Mouse (Mus musculus): Measurements from ENCODE around the gene Coro2b. TPM values are rescaled to one million over a fixed set of nuclear protein-coding genes. Genes with fewer than 3 reads are reported as not detected.

Coro2b gene
- polyA plus RNA-seq, 1 experiment = 0.13 TPM

- TF ChIP-seq GATA1 (IDR thresholded peaks at IDR 0.05; ENCODE audit: borderline replicate concordance, low read length) = no peak
- no peak for TF ChIP-seq FLI1 (IDR thresholded peaks at IDR 0.05; ENCODE audit: low read length)
- peaks cover 41% of the 10 kb centered on the region for H3K27me3 ChIP-seq (replicated peaks)
- H3K36me3 ChIP-seq (replicated peaks; ENCODE audit: low read length) = no peaks in the 10 kb centered on the region
- peaks cover 6% of the 10 kb centered on the region for H3K4me1 ChIP-seq
- no peak overlapping the region for H3K4me3 ChIP-seq (replicated peaks)
- H3K9me3 ChIP-seq = no peaks in the 10 kb centered on the region; the same call in 1 of the 2 replicates
Observed at GRCm38 (mm10) chr9:62506467-62507067, 30.3 kb downstream of the Coro2b start.

DNA sequence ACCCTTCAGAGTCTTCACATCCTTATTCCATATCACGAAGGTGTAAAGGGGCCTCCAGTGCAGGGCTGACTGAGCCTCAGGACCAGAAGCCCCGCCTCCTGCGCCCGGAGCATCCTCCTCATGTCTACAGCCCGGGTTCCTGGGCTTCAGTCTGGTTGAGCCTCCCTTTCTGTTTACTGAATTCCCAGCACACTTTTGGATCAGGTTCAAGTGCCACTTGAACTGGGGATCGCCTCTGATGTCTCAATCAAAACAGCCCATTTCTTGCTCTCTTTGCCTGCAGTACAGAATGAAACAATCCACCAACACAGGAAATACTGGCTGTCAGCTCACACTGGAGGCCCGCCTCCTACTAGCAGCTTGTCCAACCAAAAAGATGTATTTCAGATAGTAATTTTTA, 32.7 kb downstream of the Coro2b start:
- TF ChIP-seq FLI1 (IDR thresholded peaks at IDR 0.05; ENCODE audit: low read length) (no peak), GATA1 (IDR thresholded peaks at IDR 0.05; ENCODE audit: borderline replicate concordance, low read length) (no peak)

GRCm38 (mm10) chr9:62502361-62502760, 34.5 kb downstream of the Coro2b start:
- peaks cover 51% of the 10 kb centered on the region for H3K27me3 ChIP-seq (replicated peaks)
- TF ChIP-seq GATA1 (IDR thresholded peaks at IDR 0.05; ENCODE audit: borderline replicate concordance, low read length) = no peak
- no peak for TF ChIP-seq FLI1 (IDR thresholded peaks at IDR 0.05; ENCODE audit: low read length)
- no peak overlapping the region for H3K4me3 ChIP-seq (replicated peaks)
- peaks cover 17% of the 10 kb centered on the region for H3K4me1 ChIP-seq
- no peaks in the 10 kb centered on the region for H3K36me3 ChIP-seq (replicated peaks; ENCODE audit: low read length)
- no peaks in the 10 kb centered on the region for H3K9me3 ChIP-seq

More for the DNA sequence above, 32.7 kb downstream of the Coro2b start:
- no peaks in the 10 kb centered on the region for H3K36me3 ChIP-seq (replicated peaks; ENCODE audit: low read length)
- no peak overlapping the region for H3K4me3 ChIP-seq (replicated peaks)
- peaks cover 49% of the 10 kb centered on the region for H3K27me3 ChIP-seq (replicated peaks)
- H3K9me3 ChIP-seq = no peaks in the 10 kb centered on the region
- peaks cover 6% of the 10 kb centered on the region for H3K4me1 ChIP-seq

GRCm38 (mm10) chr9:62501566-62501965, 35.3 kb downstream of the Coro2b start:
- TF ChIP-seq GATA1 (IDR thresholded peaks at IDR 0.05; ENCODE audit: borderline replicate concordance, low read length) = no peak
- no peak for TF ChIP-seq FLI1 (IDR thresholded peaks at IDR 0.05; ENCODE audit: low read length)
- Histone ChIP-seq H3K4me1 (peaks cover 24% of the 10 kb centered on the region), H3K4me3 (replicated peaks) (no peak overlapping the region), H3K27me3 (replicated peaks) (peaks cover 47% of the 10 kb centered on the region), H3K9me3 (no peaks in the 10 kb centered on the region), H3K36me3 (replicated peaks; ENCODE audit: low read length) (no peaks in the 10 kb centered on the region)

GRCm38 (mm10) chr9:62500007-62500406, 36.8 kb downstream of the Coro2b start:
- Histone ChIP-seq H3K9me3 (no peaks in the 10 kb centered on the region), H3K36me3 (replicated peaks; ENCODE audit: low read length) (no peaks in the 10 kb centered on the region), H3K4me1 (peaks cover 25% of the 10 kb centered on the region), H3K4me3 (replicated peaks) (no peak overlapping the region), H3K27me3 (replicated peaks) (peaks cover 48% of the 10 kb centered on the region)
- no peak for TF ChIP-seq FLI1 (IDR thresholded peaks at IDR 0.05; ENCODE audit: low read length)
- TF ChIP-seq GATA1 (IDR thresholded peaks at IDR 0.05; ENCODE audit: borderline replicate concordance, low read length) = no peak

GRCm38 (mm10) chr9:62498945-62499344, 37.9 kb downstream of the Coro2b start:
- Histone ChIP-seq H3K9me3 (no peaks in the 10 kb centered on the region), H3K36me3 (replicated peaks; ENCODE audit: low read length) (no peaks in the 10 kb centered on the region), H3K27me3 (replicated peaks) (peaks cover 56% of the 10 kb centered on the region), H3K4me1 (peaks cover 25% of the 10 kb centered on the region), H3K4me3 (replicated peaks) (no peak overlapping the region)
- TF ChIP-seq FLI1 (IDR thresholded peaks at IDR 0.05; ENCODE audit: low read length) (no peak), GATA1 (IDR thresholded peaks at IDR 0.05; ENCODE audit: borderline replicate concordance, low read length) (no peak)

DNA sequence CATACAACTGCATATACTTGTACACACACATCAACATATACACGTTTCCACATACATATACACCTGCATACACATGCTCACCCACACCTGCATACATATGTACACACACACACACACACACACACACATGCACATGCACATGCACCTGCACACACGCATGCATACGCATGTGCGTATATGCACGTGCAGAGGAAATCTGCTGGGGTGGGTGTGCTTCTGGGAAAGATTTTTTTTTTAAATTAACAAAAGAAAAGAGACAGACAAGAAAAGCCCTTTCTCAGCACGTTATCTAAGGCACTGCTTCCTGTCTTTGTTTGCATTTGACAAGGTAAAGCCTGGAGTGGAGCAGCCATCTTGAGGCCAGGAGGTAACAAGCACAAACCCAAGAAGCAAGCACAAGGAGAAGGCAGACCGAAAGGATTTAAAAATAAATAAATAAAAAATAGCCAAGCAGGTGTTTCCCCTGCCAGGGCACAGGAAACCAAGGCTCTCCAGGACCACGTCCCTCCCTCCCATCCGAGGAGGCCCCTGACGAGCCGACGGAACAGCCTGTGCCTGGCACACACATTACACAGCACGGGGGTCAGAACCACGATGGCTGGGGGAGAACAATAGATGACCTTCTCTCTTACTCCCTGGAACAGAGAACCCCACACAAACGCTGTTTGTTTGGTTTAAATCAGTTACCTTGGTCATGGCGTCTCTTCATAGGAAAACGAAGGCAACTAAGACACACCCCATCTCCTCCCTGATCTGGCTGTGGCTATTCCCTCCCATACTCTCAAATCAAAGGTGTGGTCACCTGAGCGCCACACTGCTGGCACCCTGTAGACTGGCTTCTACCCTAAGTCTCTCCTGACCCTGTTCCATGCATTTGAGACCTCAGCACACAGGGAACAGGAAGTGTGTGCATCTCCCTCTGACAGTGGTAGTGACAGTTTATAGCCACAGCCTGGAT, 39.4 kb downstream of the Coro2b start:
- no peak for TF ChIP-seq FLI1 (IDR thresholded peaks at IDR 0.05; ENCODE audit: low read length)
- TF ChIP-seq GATA1 (IDR thresholded peaks at IDR 0.05; ENCODE audit: borderline replicate concordance, low read length) = no peak
- Histone ChIP-seq H3K9me3 (no peaks in the 10 kb centered on the region), H3K4me1 (peaks cover 19% of the 10 kb centered on the region), H3K36me3 (replicated peaks; ENCODE audit: low read length) (no peaks in the 10 kb centered on the region), H3K4me3 (replicated peaks) (no peak overlapping the region), H3K27me3 (replicated peaks) (peaks cover 58% of the 10 kb centered on the region)

GRCm38 (mm10) chr9:62492306-62492990, 44.4 kb downstream of the Coro2b start:
- no peaks in the 10 kb centered on the region for H3K36me3 ChIP-seq (replicated peaks; ENCODE audit: low read length)
- no peaks in the 10 kb centered on the region for H3K9me3 ChIP-seq
- no peak overlapping the region for H3K4me3 ChIP-seq (replicated peaks)
- H3K27me3 ChIP-seq (replicated peaks) = peaks cover 39% of the 10 kb centered on the region
- TF ChIP-seq GATA1 (IDR thresholded peaks at IDR 0.05; ENCODE audit: borderline replicate concordance, low read length) (no peak), FLI1 (IDR thresholded peaks at IDR 0.05; ENCODE audit: low read length) (no peak)
- peaks cover 25% of the 10 kb centered on the region for H3K4me1 ChIP-seq

DNA sequence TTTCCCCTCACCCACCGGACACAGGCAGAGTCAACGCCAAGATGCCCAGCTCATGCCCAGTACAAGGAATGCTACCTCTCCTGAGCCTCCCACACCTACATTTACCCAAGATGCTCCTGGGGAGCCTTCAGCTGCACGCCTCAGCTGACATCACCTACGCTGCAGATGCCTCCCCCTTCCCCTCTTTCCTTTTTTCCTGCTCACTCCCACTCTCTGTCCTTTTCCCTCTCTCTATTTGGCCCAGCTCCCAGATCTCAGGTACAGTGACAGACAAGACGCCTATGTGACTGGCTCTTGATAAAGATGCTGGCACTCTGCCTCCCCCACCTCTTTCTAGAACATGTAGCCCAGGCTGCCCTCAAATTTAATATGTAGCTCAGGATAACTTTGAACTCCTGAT, 45.2 kb downstream of the Coro2b start:
- TF ChIP-seq FLI1 (IDR thresholded peaks at IDR 0.05; ENCODE audit: low read length) = no peak
- no peak for TF ChIP-seq GATA1 (IDR thresholded peaks at IDR 0.05; ENCODE audit: borderline replicate concordance, low read length)
- Histone ChIP-seq H3K27me3 (replicated peaks) (peaks cover 44% of the 10 kb centered on the region), H3K36me3 (replicated peaks; ENCODE audit: low read length) (no peaks in the 10 kb centered on the region), H3K9me3 (no peaks in the 10 kb centered on the region), H3K4me1 (peaks cover 17% of the 10 kb centered on the region), H3K4me3 (replicated peaks) (no peak overlapping the region)

All from megakaryocyte, embryonic 14.5 days (primary cell).